Mouse (Mus musculus) lung, postnatal 36 days (tissue): ENCODE measurements around the gene Pigt.

Experiments used
- DNase-seq: peaks from one replicate; pipeline ENCODE4 v3.0.0; 2022; ENCODE audit warnings: mixed read lengths

The Pigt gene

GRCm38 (mm10) chr2:164521841-164522240 lies 24.5 kb downstream of the Pigt start:
- DNase-seq = peak; percentile 67

GRCm38 (mm10) chr2:164522280-164522679 lies 25.0 kb downstream of the Pigt start:
- DNase-seq = no peak

GRCm38 (mm10) chr2:164523301-164523773 lies 26.0 kb downstream of the Pigt start:
- peak; percentile 66 for DNase-seq

GRCm38 (mm10) chr2:164528557-164528956 lies 31.2 kb downstream of the Pigt start:
- DNase-seq = no peak

- peak; percentile 88 for DNase-seq
These were observed 33.8 kb downstream of the Pigt start for GRCm38 (mm10) chr2:164531169-164531568.

- DNase-seq = no peak
These were observed 37.0 kb downstream of the Pigt start for GRCm38 (mm10) chr2:164534315-164534714.

GRCm38 (mm10) chr2:164537003-164537402 lies 39.7 kb downstream of the Pigt start:
- no peak for DNase-seq

- DNase-seq = peak; percentile 38
These were observed 43.5 kb downstream of the Pigt start for GRCm38 (mm10) chr2:164540652-164541427.

GRCm38 (mm10) chr2:164542132-164542531 lies 44.8 kb downstream of the Pigt start:
- DNase-seq = no peak

GRCm38 (mm10) chr2:164542598-164542997 lies 45.3 kb downstream of the Pigt start:
- no peak for DNase-seq

- DNase-seq = no peak
These were observed 46.4 kb downstream of the Pigt start for GRCm38 (mm10) chr2:164543745-164544144.

GRCm38 (mm10) chr2:164544454-164545097 lies 47.3 kb downstream of the Pigt start:
- DNase-seq = peak; percentile 30

GRCm38 (mm10) chr2:164549338-164549737 lies 52.0 kb downstream of the Pigt start:
- peak; percentile 72 for DNase-seq

GRCm38 (mm10) chr2:164549963-164550894 lies 52.9 kb downstream of the Pigt start:
- no peak for DNase-seq

- DNase-seq = no peak
These were observed 53.6 kb downstream of the Pigt start for GRCm38 (mm10) chr2:164550895-164551269.

GRCm38 (mm10) chr2:164551502-164551901 lies 54.2 kb downstream of the Pigt start:
- DNase-seq = peak; percentile 58
